Mouse (Mus musculus) stomach, embryonic 14.5 days (tissue): ENCODE data around the gene Ext2. TPM values are rescaled to one million over a fixed set of nuclear protein-coding genes. Genes with fewer than 3 reads are reported as not detected.

Experiments used
- ATAC-seq: fragments of 200-750 bp; cut with Nextera tagmentation; 2 replicates; pipeline ENCODE4 v1.8.0; 2017; ENCODE audit warnings: low read depth, moderate TSS enrichment; ENCODE audit not compliant: insufficient number of reproducible peaks, insufficient read depth, low FRiP score
- H3K27ac ChIP-seq: fragments of 300-500 bp; sonication (generic); 2 replicates; pipeline ENCODE4 v1.5.1; 2014; ENCODE audit warnings: mild to moderate bottlenecking, low read length, moderate library complexity, mixed read lengths
- H3K27me3 ChIP-seq: fragments of 300-500 bp; sonication (generic); 2 replicates; pipeline ENCODE4 v1.6.1; 2014; ENCODE audit warnings: low read length, control low read depth, mixed read lengths; ENCODE audit not compliant: control insufficient read depth, insufficient read depth
- H3K36me3 ChIP-seq: fragments of 300-500 bp; sonication (generic); 2 replicates; pipeline ENCODE4 v1.6.1; 2014; ENCODE audit warnings: mild to moderate bottlenecking, control low read depth, low read length, moderate library complexity, mixed read lengths; ENCODE audit not compliant: control insufficient read depth, insufficient read depth
- H3K4me1 ChIP-seq: fragments of 300-500 bp; sonication (generic); 2 replicates; pipeline ENCODE4 v1.6.1; 2014; ENCODE audit warnings: low read length, control low read depth, mixed read lengths; ENCODE audit not compliant: control insufficient read depth, insufficient read depth
- H3K4me2 ChIP-seq: fragments of 300-500 bp; sonication (generic); replicated peaks from 2 replicates; pipeline ENCODE4 v1.6.1; 2014; ENCODE audit warnings: low read depth, low read length, control low read depth
- H3K4me3 ChIP-seq: fragments of 300-500 bp; sonication (generic); 2 replicates; pipeline ENCODE4 v1.5.1; 2014; ENCODE audit warnings: low read depth, low read length, control low read depth
- H3K9ac ChIP-seq: fragments of 300-500 bp; sonication (generic); replicated peaks from 2 replicates; pipeline ENCODE4 v1.6.1; 2014; ENCODE audit warnings: low read depth, mild to moderate bottlenecking, control low read depth, low read length, moderate library complexity, mixed read lengths
- H3K9me3 ChIP-seq: fragments of 300-500 bp; sonication (generic); 2 replicates; pipeline ENCODE4 v1.6.1; 2016; ENCODE audit warnings: low read depth, low read length, control low read depth; ENCODE audit not compliant: control insufficient read depth
- WGBS: fragments of 180-500 bp; shearing (Covaris S2); extraction: QIAGEN DNeasy Blood & Tissue Kit; methylation state at CpG from one replicate; pipeline ENCODE4 v1.1.7; 2014; 5-methylcytosine and 5-hydroxymethylcytosine counted together
- polyA plus RNA-seq: library from polyadenylated mRNA; unstranded; fragments of >200 nt; fragmentation: Nextera tagmentation; extraction: Ambion mirVana; gene quantifications from 2 replicates; pipeline ENCODE4 v1.2.1, GENCODE M21; 2014

Ext2 gene
- polyA plus RNA-seq, 1 experiment from 2014 or later = 113 TPM

GRCm38 (mm10) chr2:93690064-93690930 is 132.1 kb downstream of the Ext2 start:
- H3K9ac ChIP-seq = no peak overlapping the region
- H3K4me2 ChIP-seq = no peak overlapping the region
- H3K4me1 ChIP-seq = no peaks in the 10 kb centered on the region
- no peak overlapping the region for H3K4me3 ChIP-seq
- 60% methylated on average over 9 of the region's 9 CpGs for WGBS
- no peaks in the 10 kb centered on the region for H3K9me3 ChIP-seq
- no peak overlapping the region for H3K27ac ChIP-seq
- no peak for ATAC-seq
- H3K27me3 ChIP-seq = no peaks in the 10 kb centered on the region
- no peaks in the 10 kb centered on the region for H3K36me3 ChIP-seq

DNA sequence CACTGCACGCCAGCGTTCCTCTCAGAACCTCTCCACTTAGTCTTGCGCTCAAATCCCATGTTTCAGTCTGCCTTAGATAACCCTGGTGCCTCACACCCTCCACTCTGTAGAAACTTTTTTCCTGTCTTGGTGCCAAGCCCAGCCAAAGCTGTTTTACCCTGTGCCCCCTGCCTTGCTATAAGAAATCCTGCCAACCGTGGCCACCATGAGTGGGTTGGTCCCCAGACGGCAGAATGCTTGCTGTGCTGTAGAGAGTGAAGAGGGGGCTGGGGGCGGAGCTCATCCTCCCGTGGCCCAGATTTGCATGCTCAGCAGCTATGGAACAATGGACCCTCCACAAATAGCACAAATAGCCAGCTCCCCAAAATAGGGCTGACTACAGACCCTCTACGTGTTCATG is 138.7 kb downstream of the Ext2 start:
- no peak for ATAC-seq
- H3K4me1 ChIP-seq = no peaks in the 10 kb centered on the region
- no peak overlapping the region for H3K27ac ChIP-seq
- no peak overlapping the region for H3K9ac ChIP-seq
- WGBS = 75% methylated on average over 8 of the region's 8 CpGs
- H3K9me3 ChIP-seq = no peaks in the 10 kb centered on the region
- H3K36me3 ChIP-seq = no peaks in the 10 kb centered on the region
- no peak overlapping the region for H3K4me3 ChIP-seq
- no peaks in the 10 kb centered on the region for H3K27me3 ChIP-seq
- H3K4me2 ChIP-seq = no peak overlapping the region

DNA sequence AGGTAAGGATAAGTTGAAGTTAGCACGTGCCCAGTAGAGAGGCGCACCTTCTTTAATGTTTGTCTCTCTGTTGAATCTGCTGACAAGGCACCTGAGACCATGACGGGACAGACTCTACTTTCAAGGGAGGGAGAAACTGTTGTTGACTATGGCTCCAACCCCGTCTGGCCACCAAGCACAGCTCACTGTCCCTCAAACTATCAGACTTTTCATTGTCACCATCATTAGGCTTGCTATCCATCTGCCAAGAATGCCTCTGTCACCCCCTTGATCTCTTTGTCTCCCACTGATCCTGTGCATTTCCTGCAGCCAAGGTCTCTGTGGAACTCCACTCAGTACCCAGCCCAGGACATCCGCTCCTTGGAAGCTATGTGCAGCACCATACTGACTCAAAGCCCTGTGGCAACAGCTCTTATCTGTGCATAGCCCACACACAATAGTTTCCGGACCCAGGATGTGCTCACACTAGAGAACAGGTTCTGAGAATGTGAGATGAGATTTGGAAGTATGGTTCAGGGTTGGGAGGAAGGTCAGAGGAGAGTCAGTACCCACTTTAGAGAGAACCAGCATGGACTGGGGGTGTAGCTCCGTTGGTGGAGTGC is 139.7 kb downstream of the Ext2 start:
- Histone ChIP-seq H3K36me3 (no peaks in the 10 kb centered on the region), H3K27ac (no peak overlapping the region), H3K4me2 (no peak overlapping the region), H3K9ac (no peak overlapping the region), H3K4me1 (no peaks in the 10 kb centered on the region), H3K4me3 (no peak overlapping the region), H3K9me3 (no peaks in the 10 kb centered on the region), H3K27me3 (no peaks in the 10 kb centered on the region)
- no peak for ATAC-seq
- WGBS = 75% methylated on average over 7 of the region's 7 CpGs

GRCm38 (mm10) chr2:93681321-93681720 is 141.0 kb downstream of the Ext2 start:
- Histone ChIP-seq H3K9me3 (no peaks in the 10 kb centered on the region), H3K36me3 (no peaks in the 10 kb centered on the region), H3K9ac (no peak overlapping the region), H3K4me3 (no peak overlapping the region), H3K27me3 (no peaks in the 10 kb centered on the region), H3K27ac (no peak overlapping the region), H3K4me2 (no peak overlapping the region), H3K4me1 (no peaks in the 10 kb centered on the region)
- ATAC-seq = no peak
- WGBS = 20% methylated on average over 5 of the region's 5 CpGs

DNA sequence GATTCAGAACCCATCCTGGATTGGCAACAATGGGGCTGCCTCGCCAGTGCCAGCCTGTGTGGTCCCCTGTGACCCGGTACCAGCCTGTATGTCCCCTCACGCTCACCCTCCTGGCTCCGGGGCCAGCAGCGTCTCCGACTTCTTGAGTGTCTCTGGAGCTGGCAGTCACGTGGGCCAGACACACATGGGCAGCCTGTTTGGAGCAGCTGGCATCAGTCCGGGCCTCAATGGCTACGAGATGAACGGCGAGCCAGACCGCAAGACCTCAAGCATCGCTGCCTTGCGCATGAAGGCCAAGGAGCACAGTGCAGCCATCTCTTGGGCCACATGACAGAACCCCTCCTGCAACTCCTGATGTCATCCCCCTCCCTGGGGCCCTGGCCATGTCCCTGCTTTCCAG is 145.1 kb downstream of the Ext2 start:
- no peaks in the 10 kb centered on the region for H3K36me3 ChIP-seq
- no peaks in the 10 kb centered on the region for H3K27me3 ChIP-seq
- H3K27ac ChIP-seq = no peak overlapping the region
- 91% methylated on average over 14 of the region's 14 CpGs for WGBS
- no peak overlapping the region for H3K9ac ChIP-seq
- ATAC-seq = no peak
- no peak overlapping the region for H3K4me2 ChIP-seq
- peaks cover 3% of the 10 kb centered on the region for H3K4me1 ChIP-seq
- H3K4me3 ChIP-seq = no peak overlapping the region
- no peaks in the 10 kb centered on the region for H3K9me3 ChIP-seq

DNA sequence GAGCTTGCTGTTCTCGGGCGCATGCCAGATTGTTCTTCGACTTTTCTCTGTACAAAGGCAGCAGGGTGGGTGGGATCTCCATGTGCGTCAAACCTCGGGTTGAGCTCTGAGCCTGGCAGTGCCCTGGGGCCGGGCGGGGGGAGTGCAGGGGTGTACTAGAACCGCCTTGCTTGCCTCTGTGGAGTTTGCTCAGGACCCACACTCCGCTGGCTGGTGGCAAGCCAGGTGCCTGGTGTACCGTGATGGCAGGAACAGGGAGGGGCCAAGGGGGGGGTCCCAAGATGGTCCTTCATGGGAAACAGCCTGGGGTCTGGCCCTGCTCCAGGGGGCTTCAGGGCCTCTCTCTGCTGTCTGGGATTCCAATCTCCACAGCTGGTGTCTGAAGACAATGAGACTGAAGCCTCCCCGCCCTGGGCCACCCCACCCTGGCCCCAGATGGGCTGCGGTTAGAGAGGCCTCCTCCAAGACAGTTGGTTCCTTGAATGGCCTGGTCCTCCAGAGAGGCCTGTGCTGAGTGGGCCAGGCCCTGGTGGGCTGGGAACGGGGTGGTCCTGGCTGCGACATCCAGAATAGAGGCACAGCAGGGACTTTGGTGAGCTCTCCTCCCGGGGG is 150.7 kb downstream of the Ext2 start:
- no peaks in the 10 kb centered on the region for H3K9me3 ChIP-seq
- no peak overlapping the region for H3K27ac ChIP-seq
- no peaks in the 10 kb centered on the region for H3K27me3 ChIP-seq
- ATAC-seq = no peak; the same call in 1 of the 2 replicates
- no peak overlapping the region for H3K4me3 ChIP-seq
- H3K4me2 ChIP-seq = no peak overlapping the region
- peaks cover 8% of the 10 kb centered on the region for H3K4me1 ChIP-seq
- H3K36me3 ChIP-seq = no peaks in the 10 kb centered on the region
- no peak overlapping the region for H3K9ac ChIP-seq
- WGBS = 70% methylated on average over 15 of the region's 15 CpGs

GRCm38 (mm10) chr2:93666146-93666858 is 156.1 kb downstream of the Ext2 start:
- H3K27me3 ChIP-seq = no peaks in the 10 kb centered on the region
- no peaks in the 10 kb centered on the region for H3K36me3 ChIP-seq
- WGBS = 39% methylated on average over 3 of the region's 3 CpGs
- H3K4me3 ChIP-seq = no peak overlapping the region
- H3K9me3 ChIP-seq = no peaks in the 10 kb centered on the region
- H3K9ac ChIP-seq = no peak overlapping the region
- H3K4me2 ChIP-seq = no peak overlapping the region
- ATAC-seq = no peak
- H3K4me1 ChIP-seq = peaks cover 4% of the 10 kb centered on the region; the same call in 1 of the 2 replicates
- no peak overlapping the region for H3K27ac ChIP-seq

DNA sequence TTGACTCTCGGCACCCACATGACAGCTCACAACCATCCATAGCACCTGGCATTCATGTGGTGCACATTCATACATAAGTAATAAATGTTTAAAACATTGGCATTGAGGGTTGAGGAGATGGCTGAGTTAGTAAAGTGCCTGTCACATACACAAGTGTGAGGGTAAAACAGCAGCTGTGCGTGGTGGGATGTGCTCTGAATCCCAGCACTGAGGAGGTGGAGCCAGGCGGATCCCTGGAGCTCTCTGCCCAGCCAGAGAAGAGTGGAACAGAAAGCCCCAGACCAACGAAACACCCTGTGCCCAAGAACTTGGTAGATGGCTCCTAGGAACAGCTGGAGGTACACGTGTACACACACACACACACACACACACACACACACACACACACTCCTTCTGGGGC is 156.9 kb downstream of the Ext2 start:
- 80% methylated on average over 5 of the region's 5 CpGs for WGBS
- Histone ChIP-seq H3K4me3 (no peak overlapping the region), H3K27ac (no peak overlapping the region), H3K27me3 (no peaks in the 10 kb centered on the region), H3K9ac (no peak overlapping the region), H3K4me2 (no peak overlapping the region), H3K4me1 (peaks cover 4% of the 10 kb centered on the region; the same call in 1 of the 2 replicates), H3K36me3 (no peaks in the 10 kb centered on the region), H3K9me3 (no peaks in the 10 kb centered on the region)
- ATAC-seq = no peak
